Mouse (Mus musculus) 416B (cell line): ENCODE results near the gene Golph3.

ENCODE experiments used
- DNase-seq: peaks from one replicate; pipeline ENCODE4 v3.0.0; 2011; ENCODE audit warnings: low read depth

The Golph3 gene

DNA sequence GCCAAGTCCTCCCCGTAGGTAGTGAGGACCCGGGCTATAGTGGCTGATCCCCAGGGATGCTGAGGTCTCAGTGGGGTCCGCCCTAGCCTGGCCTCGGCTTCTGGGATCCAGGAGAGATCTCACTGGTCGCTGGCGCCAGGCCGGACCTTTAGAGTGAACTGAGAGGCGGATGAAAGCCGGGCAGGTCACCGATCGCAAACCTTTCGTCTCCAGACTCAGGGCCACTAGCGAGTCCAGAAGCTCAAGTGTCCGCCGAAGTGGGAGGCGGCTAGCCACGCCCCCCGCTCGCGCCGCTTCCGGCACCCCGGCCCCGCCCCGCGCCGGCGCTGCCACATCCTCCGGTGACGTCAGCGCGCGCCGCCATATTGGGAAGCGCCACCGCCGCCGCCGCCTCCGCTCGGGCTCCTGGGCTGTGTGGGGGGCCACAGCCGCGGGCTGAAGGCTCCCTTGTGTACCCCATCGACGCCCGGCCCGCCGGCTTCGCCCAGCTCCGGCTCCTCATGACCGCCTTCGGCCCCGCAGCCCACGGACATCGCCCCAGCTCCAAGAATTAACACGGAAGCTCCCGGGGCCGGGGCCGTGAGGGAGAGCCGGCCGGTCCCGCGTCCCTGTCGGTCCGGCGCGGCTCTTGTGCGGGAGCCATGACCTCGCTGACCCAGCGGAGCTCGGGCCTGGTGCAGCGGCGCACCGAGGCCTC lies at the start of gene Golph3:
Golph3 (plus strand) TSS at position 360 of the 697 bp plus-strand sequence.
- peak; percentile 86 for DNase-seq

DNA sequence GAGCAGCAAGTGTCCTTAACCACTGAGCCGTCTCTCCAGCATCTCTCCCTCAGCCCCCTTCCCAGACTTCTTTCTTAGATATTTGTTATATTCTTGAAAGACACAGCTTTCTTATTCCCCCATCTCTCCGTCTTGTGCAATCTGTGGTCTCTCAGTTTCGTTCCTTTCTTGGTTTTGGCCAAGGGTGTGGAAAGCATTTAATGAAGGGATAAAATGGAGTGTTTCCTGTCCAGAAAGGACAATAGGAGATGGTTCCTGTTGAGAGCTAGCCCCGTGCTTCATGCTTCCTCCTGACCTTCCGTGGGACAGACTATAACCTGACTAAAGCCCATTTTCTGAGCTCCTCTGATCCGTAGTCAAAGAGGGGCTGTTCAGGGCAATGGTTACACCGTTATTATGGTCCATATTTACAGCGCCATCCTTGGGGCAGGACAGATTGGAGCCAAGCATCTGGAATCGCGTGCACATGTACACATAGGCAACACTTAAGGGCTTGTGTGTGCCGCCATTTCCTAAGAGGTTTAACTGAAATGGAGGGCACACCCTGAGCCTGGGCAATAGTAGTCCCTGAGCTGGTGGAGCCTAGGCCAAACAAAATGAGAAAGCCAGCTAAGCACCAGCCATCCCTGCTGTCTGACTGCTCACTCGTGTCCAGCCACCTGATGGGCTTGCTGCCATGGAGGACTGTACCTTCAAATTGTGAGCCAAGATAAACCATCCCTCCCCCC lies 47.8 kb upstream of the Golph3 start:
- DNase-seq, result no peak

DNA sequence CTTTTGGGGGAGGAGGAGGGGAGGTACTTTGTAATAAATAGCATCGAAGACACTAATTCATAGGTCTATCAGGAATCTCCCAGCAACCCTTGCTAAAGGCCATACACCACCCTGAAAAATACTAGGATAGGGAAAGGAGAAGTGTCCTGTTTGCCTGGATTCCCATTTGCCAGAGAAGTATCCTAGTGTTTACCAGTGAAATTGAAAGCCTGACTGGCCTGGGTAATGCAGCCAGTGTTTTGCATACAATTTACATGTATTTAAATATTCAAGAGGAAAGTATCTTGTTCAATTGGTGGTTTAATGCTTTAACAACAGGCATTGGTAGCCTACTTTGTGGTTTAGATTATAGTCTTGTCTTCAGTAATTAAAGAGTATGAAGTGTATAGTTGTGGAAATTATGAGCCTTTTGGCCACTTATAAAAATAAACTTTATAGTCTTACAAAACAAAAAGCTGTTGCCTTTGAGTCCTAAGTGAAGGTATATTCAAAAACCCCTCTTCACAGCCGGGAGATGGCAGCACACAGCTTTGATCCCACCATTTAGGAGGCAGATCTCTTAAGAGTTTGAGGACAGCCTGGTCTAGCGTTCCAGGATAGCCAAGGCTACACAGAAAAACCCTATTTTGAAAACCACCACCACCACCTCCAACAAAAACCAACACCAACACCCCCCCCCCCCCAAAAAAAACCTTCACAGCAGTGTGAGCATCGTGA lies 47.0 kb upstream of the Golph3 start:
- peak; percentile 29 for DNase-seq

DNA sequence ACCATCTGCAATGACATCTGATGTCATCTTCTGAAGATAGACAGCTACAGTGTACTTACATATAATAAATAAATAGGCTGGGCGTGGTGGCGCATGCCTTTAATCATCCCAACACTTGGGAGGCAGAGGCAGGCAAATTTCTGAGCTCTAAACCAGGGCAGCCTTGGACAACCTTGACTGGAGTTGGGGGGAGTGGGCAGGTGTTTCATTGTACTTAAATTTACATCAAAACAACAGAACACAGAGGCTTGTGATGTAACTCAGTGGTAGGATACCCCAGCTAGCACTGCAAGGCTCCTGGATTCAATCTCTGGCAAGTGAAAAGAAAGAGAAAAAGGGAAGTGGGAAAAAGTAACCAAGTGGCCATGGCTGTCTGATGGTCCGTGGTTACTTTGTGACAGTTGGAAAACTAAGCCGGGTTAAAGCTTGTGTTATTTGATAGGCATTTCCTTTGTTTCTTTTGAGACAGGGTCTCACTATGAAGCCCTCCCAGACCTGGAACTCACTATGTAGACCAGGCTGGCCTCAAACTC lies 46.1 kb upstream of the Golph3 start:
- peak; percentile 27 for DNase-seq

DNA sequence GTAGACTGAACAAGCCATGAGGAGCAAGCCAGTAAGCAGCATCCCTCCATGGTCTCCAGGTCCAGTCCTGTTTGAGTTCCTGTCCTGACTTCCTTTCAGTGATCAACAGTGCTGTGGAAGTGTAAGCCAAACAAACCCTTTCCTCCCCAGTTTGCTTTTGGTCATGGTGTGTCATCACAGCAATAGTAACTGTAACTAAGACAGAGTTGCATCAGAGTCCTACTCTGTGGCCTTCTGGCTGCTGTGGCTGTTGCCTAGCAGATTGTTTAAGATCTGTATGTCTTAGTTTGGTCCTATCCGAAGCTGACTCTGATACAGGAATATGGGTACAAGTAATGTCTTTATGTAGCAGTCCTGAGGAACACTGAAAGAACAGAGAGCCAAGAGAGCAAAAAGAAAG lies 41.4 kb upstream of the Golph3 start:
- DNase-seq, result peak; percentile 67

DNA sequence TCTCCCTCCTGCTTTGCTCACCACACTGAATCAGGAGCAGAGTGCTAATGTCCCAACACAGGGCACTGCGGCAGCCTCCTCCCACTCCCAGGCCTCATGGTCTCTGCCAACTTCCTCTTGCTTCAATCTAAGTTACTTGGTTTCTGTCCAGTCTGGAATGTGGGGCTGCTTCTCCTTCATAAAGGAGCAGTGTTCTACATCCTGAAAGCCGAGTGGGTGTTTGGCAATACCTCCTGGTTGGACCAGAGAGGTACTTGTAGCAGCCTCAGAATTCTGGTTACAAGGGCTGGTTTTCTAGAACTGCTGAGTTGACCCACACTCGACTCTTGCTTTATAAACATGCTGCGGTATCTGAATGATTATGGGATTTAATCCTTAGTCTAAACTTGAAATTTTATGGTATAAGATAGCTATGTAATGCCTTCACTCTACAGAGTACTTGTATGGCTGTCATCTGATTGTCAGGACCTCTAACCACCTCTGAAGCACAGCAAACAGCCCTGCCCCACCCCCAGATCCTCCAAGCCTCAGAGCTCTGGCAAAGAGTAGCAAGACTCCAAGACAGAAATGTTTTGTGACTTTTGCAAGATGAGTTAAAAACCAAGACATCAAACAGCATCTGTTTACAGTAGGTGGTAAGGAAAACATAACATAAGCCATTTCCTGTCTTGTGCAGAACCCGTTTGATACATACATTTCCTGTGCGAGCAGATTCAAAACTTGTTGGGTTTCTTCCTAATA lies 36.3 kb upstream of the Golph3 start:
- DNase-seq, result no peak

DNA sequence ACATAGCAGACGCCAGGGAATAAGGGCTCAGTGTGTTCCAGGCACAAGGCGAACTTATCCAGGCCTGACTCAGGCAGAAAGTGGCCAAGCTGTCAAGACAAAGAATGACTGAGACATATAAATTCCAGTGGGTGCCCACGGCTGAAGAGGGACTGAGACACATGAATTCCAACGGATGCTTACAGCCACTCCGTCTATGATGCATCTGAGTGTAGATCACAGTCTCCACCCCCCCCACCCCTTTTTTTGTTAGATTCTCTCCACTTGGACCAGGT lies 35.8 kb upstream of the Golph3 start:
- DNase-seq, result no peak

DNA sequence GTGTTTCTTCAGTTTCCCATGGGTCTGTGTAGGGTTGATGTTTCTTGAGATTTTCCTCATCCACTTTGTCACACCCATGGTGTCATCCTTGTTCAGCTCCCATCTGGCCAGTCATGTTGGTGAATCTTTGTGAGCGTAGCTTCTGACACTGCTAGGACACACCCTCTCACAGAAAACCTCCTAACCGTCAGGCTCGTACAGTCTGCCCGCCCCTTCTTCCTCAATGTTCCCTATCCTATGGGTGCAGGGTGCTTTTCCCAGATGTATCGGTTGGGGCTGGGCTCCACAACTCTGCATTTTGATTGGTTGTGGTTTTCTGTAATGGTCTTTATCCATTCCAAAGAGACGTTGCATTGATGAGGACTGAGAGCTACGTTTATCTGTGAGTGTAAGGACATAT lies 30.9 kb upstream of the Golph3 start:
- DNase-seq, result no peak

DNA sequence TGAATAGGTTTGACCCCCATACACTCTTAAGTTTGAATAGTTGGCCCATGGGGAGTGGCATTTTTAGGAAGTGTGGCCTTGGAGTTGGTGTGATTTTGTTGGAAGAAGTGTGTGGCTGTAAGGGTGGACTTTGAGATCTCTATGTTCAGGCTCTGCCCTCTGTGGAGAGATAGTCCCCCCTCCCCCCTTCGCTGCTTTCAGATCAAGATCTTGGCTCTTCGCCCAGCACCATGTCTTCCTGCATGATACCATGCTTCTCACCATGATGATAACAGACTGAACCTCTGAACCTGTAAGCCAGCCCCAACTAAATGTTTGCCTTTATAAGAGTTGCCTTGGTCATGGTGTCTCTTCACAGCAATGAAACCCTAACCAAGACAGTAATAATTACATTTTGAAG lies 29.5 kb upstream of the Golph3 start:
- no peak for DNase-seq

DNA sequence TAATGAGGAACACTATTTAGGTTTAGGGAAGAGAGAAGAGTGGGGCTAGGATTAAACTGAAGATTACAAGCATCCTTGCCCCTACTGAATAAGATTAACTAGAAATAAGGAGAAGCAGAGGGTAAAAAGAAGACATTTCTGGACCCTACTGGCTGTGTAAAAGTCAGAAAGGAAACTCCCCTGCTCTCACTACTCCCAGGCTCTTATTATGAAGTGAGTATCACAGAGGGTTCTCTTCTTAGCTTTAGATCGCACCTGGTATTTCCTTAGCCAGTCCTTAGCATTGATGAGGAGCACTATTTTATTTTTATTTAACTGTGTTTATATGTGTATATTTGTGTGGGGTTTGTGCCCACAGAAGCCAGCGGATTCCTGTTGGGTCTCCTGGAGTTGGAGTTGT lies 25.0 kb upstream of the Golph3 start:
- DNase-seq, result no peak

DNA sequence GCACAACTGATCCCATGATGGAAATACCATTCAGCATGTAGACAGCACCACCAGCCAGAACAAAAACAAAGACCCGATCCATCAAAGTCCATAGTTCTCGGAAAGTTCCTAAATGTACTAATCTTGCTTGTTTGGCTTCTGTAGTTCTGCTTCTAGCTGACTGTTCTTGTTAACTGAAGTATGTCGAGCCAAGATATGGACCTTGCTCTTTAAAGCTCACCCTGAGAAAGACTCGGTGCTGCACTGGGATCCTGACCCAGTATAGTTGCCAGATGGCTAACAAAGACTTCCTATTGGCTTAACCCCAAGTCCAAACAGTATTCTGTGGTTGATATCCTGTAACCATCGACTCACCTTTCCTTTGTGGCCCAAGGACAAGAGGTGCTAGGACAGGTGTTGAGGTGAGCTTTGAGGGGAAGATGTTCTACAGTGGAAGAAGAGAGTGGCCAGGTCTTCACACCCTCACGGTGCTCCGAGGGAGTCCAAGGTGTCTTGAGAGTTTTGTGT lies 23.0 kb upstream of the Golph3 start:
- no peak for DNase-seq

DNA sequence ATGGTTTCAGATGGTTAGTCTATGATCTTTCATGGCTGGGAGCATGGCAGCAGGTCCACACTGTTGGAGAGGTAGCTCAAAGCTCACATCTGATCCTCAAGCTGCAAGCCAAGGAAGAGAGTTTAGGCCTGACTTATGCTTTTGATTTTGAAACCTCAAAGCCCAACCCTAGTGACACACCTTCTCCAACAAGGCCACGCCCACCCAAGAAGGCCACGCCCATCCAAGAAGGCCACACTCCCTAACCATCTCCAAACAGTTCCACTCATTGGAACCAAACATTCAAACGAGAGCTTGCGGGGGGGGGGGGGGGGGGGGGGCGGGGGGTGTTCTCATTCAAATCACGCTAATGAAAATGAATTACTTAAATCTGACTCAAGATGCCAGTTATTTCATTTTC lies 19.5 kb upstream of the Golph3 start:
- peak; percentile 32 for DNase-seq

DNA sequence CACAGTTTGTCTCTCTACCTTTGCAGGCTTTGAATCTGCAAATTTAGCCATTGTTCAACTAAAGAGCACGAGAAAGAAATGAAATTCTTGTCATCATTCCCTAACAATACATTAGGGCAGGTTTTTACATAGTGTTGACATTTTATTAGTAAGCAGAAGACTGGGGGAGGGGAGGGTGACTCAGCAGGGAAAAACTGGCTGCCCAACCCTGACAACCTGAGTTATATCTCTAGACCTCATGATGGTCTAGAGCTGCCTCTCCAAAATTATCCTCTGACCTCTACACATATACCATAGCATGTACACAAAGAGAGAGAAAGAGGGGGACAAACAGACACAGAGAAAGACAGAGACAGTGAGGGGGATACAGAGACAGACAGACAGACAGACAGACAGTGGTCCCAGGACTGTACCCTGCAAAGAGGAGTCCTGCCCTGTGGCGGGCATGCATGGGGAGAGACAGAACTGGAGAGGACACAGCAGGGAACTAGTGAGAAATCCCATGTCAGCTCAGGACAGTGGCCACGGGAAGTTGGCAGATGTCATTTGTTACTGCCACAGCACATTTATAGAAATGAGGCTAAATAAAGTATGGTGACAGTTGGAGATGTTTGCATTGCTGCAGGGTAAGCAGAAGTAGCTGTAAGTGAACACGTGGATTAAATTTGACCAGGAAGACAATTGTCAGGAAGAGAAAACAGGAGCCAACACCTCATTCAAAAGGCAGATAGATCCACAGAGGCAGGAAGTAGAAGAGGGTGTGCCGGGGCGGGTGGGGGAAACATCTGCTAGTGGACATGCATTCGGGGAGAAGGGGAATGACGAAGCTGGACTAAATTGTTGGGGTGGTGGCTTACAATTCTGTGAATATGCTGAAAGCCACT lies 14.8 kb upstream of the Golph3 start:
- DNase-seq, result peak; percentile 54

DNA sequence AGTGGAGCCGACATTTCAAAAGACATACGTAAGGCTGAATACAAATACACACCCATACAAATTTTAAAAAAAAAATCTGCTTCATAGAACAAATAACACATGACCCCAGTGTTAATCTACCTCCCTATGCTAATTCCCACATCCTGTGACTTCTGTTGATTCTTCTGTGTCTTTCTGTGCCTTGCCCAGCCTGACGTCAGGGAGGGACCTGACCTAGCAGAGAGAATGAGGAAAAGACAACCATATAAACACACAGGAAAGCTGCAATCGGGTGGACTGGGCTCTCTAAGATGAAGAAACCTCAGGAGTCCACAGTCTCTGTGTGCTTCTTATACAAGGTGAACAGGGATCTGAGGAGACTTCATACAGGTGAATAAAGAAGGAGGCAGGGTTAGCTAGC lies 14.1 kb upstream of the Golph3 start:
- no peak for DNase-seq

DNA sequence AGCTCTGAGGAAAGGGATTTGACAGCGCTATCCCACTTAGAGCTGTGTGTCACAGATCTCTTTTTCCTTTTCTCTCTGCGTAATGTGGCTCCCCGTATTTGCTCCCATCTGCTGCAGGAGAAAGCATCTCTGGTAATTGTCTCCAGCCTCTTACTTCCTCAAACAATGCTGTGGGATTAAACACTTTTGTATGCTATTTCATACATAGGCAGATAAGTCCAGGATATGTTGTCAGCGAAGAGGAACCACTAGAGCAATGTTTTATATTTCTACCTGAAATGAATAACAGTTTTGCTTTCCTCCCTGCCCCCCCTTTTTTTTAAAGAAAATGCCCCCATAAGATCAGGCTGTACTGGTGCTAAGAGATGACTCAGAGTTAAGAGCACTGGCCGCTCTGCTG lies 12.7 kb upstream of the Golph3 start:
- no peak for DNase-seq

DNA sequence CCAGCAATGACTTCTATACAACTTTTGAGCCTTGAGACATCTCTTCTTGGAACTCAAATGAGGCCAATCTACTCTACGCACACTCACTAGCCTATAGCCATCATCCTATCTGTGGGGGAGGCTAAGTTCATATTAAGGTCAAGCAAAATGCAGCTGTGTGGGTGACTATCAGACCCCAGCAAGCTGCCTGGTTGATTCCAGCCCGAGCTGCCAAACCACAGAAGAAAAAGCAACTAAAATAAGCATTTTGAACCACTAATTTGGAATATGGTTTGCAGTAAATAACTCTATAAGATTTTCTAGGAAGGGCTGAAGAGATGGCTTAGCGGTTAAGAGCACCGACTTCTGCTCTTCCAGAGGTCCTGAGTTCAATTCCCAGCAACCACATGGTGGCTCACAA lies 10.6 kb upstream of the Golph3 start:
- DNase-seq, result peak; percentile 28

DNA sequence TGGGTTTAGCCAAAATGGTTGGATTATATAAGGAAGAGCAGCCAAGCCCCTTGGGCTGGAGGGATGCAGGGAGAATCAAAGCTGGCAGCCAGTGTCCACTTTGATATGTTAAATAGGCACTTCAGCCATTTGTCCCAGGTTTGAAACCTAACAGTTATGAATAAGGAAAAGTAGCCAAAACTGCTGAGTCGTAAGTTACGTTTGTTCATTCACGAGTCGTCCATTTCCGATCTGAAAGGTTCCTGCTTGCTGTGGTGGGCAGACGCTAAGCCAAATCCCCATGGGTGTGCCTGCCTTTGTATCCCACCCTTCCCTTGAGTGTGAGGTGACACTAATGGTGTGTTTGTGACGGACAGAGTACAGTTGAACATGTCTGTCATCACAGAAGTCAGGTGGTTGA lies 9.8 kb upstream of the Golph3 start:
- no peak for DNase-seq

DNA sequence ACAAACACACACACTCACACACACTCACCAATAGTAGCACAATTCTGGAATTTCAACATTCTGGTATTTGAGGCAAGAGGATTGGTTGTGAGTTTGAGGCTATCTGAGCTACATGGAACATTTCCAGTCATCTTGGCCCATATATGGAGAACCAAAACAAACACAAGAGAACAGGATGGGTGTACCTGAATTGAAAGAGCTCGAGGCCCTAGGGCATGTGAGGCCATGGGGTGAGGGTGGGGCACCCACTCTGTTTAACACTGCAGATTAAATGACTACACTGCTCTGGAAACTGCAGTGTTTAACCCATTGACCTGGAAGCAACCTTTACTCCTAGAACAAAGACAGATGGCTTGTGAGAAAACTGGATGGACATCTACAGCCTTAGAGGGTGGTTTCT lies 8.0 kb upstream of the Golph3 start:
- DNase-seq, result no peak

DNA sequence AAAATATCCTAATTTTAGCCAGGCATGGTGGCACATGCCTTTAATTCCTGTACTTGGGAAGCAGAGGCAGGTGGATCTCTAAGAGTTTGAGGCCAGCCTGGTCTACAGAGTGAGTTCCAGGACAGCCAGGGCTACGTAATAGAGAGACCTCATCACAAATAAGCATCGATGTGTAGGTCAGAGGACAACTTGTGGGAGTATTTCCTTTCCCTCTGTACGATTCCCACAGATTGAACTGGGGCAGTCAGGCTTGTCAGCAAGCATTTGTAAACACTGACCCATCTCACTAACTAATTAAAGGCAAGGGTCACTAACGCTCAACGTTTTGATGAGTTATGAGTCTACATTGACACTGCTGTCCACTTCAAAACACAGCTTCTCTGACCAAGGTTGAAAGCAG lies 6.7 kb upstream of the Golph3 start:
- DNase-seq, result no peak

DNA sequence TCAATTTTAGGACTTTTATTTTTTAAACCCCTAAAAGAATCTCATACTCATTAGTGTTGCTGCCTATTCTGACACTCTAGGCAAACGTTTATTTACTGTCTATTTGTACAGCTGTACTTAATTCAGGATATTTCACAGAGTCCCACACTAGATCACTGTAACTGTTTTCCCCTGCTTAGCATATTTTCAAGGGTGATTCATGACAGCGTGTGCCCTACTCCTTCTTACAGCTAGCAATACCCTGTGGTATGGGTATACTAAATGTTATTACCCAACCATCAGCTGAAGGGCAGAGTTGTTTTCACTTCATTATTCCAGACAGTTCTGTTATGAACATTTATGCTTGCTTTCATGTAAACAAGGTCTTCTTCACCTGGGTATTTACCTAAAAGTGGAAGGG lies 5.3 kb upstream of the Golph3 start:
- DNase-seq, result no peak

DNA sequence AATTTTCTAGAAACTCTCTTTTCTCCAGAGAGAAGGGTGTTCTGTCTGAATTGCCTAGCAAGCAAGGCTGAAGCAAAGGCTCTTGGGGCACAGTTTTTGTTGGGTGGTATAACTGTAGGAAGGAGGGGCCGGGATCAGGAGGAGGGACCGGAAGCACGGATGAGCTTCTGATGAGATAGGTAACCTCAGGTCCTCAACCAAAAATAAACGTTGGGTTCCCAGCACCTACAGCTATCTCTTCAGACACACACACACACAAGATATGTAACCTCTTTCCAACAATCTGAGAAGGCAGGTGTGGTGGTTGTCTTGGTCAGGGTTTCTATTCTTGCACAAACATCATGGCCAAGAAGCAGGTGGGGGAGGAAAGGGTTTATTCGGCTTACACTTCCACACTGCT lies 4.0 kb upstream of the Golph3 start:
- DNase-seq, result no peak
